Mouse (Mus musculus) CH12.LX (cell line): ENCODE data around the gene Cplane1. TPM values are rescaled to one million over a fixed set of nuclear protein-coding genes. Genes with fewer than 3 reads are reported as not detected.
"Not testable (repeated sequence)": the region's sequence is repeated elsewhere in the genome, so short reads cannot be mapped to it uniquely, and the experiment has no call there.

Experiments
- DNase-seq: peaks from one replicate; pipeline ENCODE4 v3.0.0-alpha.2; 2013; ENCODE audit errors: extremely low read depth
- H3K27ac ChIP-seq: 2 replicates; pipeline ENCODE4 v1.5.1; 2012; ENCODE audit warnings: low read depth, mild to moderate bottlenecking, control low read depth, moderate library complexity; ENCODE audit not compliant: insufficient read depth
- H3K27me3 ChIP-seq: replicated peaks from 2 replicates; pipeline ENCODE3; 2012; ENCODE audit warnings: inconsistent platforms
- H3K36me3 ChIP-seq, 2 experiments: replicated peaks in 1 of 2; 2 replicates each; pipeline versions ENCODE3 to v1.6.1; 2012; ENCODE audit warnings: inconsistent platforms in 1 of 2, low read length in 1 of 2, mild to moderate bottlenecking in 1 of 2, mixed read lengths in 1 of 2, moderate library complexity in 1 of 2; ENCODE audit not compliant: control insufficient read depth in 1 of 2, insufficient read depth in 1 of 2
- H3K4me1 ChIP-seq, 2 experiments: 2 replicates each; pipeline ENCODE4 v1.6.1; 2012; ENCODE audit warnings: inconsistent platforms in 1 of 2, moderate library complexity in 1 of 2; ENCODE audit not compliant: insufficient read depth in 2 of 2, control insufficient read depth in 1 of 2
- H3K4me2 ChIP-seq: 2 replicates; pipeline ENCODE4 v1.6.1; 2012; ENCODE audit warnings: low read depth, mild to moderate bottlenecking, control low read depth; ENCODE audit not compliant: poor library complexity, insufficient read depth, severe bottlenecking
- H3K4me3 ChIP-seq, 3 experiments: fragments of 150-350 bp in 1 of 3; sonication (generic) in 1 of 3; replicated peaks in 1 of 3; 2 replicates each; pipeline versions ENCODE3 to v1.5.1; 2011 to 2012; ENCODE audit warnings: low read depth in 2 of 3, low read length in 2 of 3, mild to moderate bottlenecking in 2 of 3, moderate library complexity in 2 of 3, control low read depth in 1 of 3, improper control_type of control experiment in 1 of 3, inconsistent platforms in 1 of 3, mixed read lengths in 1 of 3; ENCODE audit not compliant: poor library complexity in 1 of 3
- H3K79me2 ChIP-seq: replicated peaks from 2 replicates; pipeline ENCODE4 v1.6.1; 2012; ENCODE audit warnings: mild to moderate bottlenecking, moderate library complexity; ENCODE audit not compliant: control insufficient read depth, poor library complexity, insufficient read depth, severe bottlenecking; ENCODE audit errors: extremely low read depth
- H3K9ac ChIP-seq: 2 replicates; pipeline ENCODE4 v1.6.1; 2012; ENCODE audit warnings: low read depth, mild to moderate bottlenecking, control low read depth, moderate library complexity; ENCODE audit not compliant: insufficient read depth
- H3K9me3 ChIP-seq: replicated peaks from 2 replicates; pipeline ENCODE3; 2012; ENCODE audit warnings: low read length, inconsistent platforms, mixed read lengths
- BHLHE40 ChIP-seq: IDR thresholded peaks from 2 replicates; pipeline ENCODE4 v1.6.1; 2011; ENCODE audit warnings: mild to moderate bottlenecking, low read depth, low read length, improper control_type of control experiment
- CHD1 ChIP-seq: IDR thresholded peaks from 2 replicates; pipeline ENCODE4 v1.6.1; 2012; ENCODE audit warnings: low read depth, low read length, improper control_type of control experiment, inconsistent platforms
- CTCF ChIP-seq, 2 experiments: IDR thresholded peaks in 1 of 2; conservative IDR thresholded peaks in 1 of 2; 2 replicates each; pipeline ENCODE4 v1.5.1; 2011 to 2012; ENCODE audit warnings: low read depth in 2 of 2, low read length in 2 of 2, improper control_type of control experiment in 1 of 2, inconsistent platforms in 1 of 2, mild to moderate bottlenecking in 1 of 2, moderate library complexity in 1 of 2
- ELF1 ChIP-seq: IDR thresholded peaks from 2 replicates; pipeline ENCODE4 v1.6.1; 2014; ENCODE audit warnings: low read depth, mild to moderate bottlenecking, inconsistent platforms, low read length, improper control_type of control experiment
- EP300 ChIP-seq: IDR thresholded peaks from 2 replicates; pipeline ENCODE4 v1.6.1; 2011; ENCODE audit warnings: low read length, improper control_type of control experiment
- GABPA ChIP-seq: IDR thresholded peaks from 2 replicates; pipeline ENCODE4 v1.6.1; 2012; ENCODE audit warnings: low read depth, low read length, improper control_type of control experiment, inconsistent platforms; ENCODE audit not compliant: insufficient replicate concordance
- NRF1 ChIP-seq: IDR thresholded peaks from 2 replicates; pipeline ENCODE4 v1.6.1; 2014; ENCODE audit warnings: low read depth, mild to moderate bottlenecking, inconsistent platforms, low read length, improper control_type of control experiment, moderate library complexity
- RCOR1 ChIP-seq: conservative IDR thresholded peaks from 2 replicates; pipeline ENCODE4 v1.6.1; 2012; ENCODE audit warnings: low read depth, mild to moderate bottlenecking, inconsistent platforms, low read length, improper control_type of control experiment
- SMC3 ChIP-seq: IDR thresholded peaks from 2 replicates; pipeline ENCODE4 v1.6.1; 2011; ENCODE audit warnings: low read depth, low read length, improper control_type of control experiment
- TBP ChIP-seq: conservative IDR thresholded peaks from 2 replicates; pipeline ENCODE4 v1.6.1; 2011; ENCODE audit warnings: low read depth, low read length, improper control_type of control experiment
- TCF12 ChIP-seq: IDR thresholded peaks from 2 replicates; pipeline ENCODE4 v1.6.1; 2014; ENCODE audit warnings: low read depth, mild to moderate bottlenecking, inconsistent platforms, low read length, improper control_type of control experiment
- ZMIZ1 ChIP-seq: IDR thresholded peaks from 2 replicates; pipeline ENCODE4 v1.6.1; 2012; ENCODE audit warnings: low read depth, mild to moderate bottlenecking, inconsistent platforms, low read length, improper control_type of control experiment
- dilution Hi-C: fragments of 300-500 bp; cut with MboI; formaldehyde crosslinking; loops from 2 replicates; pipeline ENCODE4 v1.14.3; 2020; ENCODE audit warnings: low sequenced_read_pairs; ENCODE audit not compliant: extremely low pct_unique_long_range_greater_than_20kb, extremely low pct_ligation_motif_present
- in situ Hi-C: fragments of 300-500 bp; cut with MboI; formaldehyde crosslinking; loops from 3 replicates; pipeline ENCODE4 v1.14.3; 2019; ENCODE audit warnings: low sequenced_read_pairs, low pct_ligation_motif_present, low pct_unique_long_range_greater_than_20kb, mixed read lengths
- polyA plus RNA-seq: library from polyadenylated mRNA; unstranded; fragments of >175 nt; gene quantifications from 2 replicates; pipeline ENCODE4 v1.2.1, GENCODE M21; 2012; ENCODE audit warnings: low read depth; ENCODE audit not compliant: insufficient read length
- total RNA-seq, 2 experiments: library from RNA; depleted of rRNA; stranded (reverse); fragments of 300-350 nt in 1 of 2; fragments of >200 nt in 1 of 2; gene quantifications; 2 replicates each; pipeline ENCODE4 v1.2.3; 2012 to 2014

Cplane1 gene
- total and polyA plus RNA-seq, 3 experiments, result 2.1 to 5.9 (median 3.7) TPM

- Histone ChIP-seq H3K9ac (no peak overlapping the region), H3K36me3 (peaks cover 15 to 43% of the 10 kb centered on the region in 2 experiments), H3K27ac (no peak overlapping the region), H3K79me2 (no peaks in the 10 kb centered on the region), H3K4me3 (no peak overlapping the region), H3K9me3 (no peaks in the 10 kb centered on the region), H3K27me3 (no peaks in the 10 kb centered on the region), H3K4me2 (no peak overlapping the region), H3K4me1 (peaks cover 0 to 3% of the 10 kb centered on the region in 2 experiments; a peak in 2 of 4 replicates)
- no peak for DNase-seq
- TF ChIP-seq EP300 (no peak), ZMIZ1 (no peak), RCOR1 (no peak), GABPA (no peak), CHD1 (no peak), ELF1 (no peak), NRF1 (no peak), TCF12 (no peak), SMC3 (no peak)
- in situ Hi-C loops, result no loop called here
- dilution Hi-C loops, result no loop called here
These were observed 45.9 kb downstream of the Cplane1 start for GRCm38 (mm10) chr15:8214811-8215210.

GRCm38 (mm10) chr15:8234167-8234566 is 65.3 kb downstream of the Cplane1 start:
- H3K27ac ChIP-seq, in situ Hi-C loops, H3K4me3 ChIP-seq, H3K79me2 ChIP-seq, H3K4me1 ChIP-seq, DNase-seq, H3K27me3 ChIP-seq, H3K9ac ChIP-seq, dilution Hi-C loops, H3K4me2 ChIP-seq: not testable (repeated sequence)
- Histone ChIP-seq H3K36me3 (peaks cover 20 to 49% of the 10 kb centered on the region in 2 experiments), H3K9me3 (peaks cover 16% of the 10 kb centered on the region)

GRCm38 (mm10) chr15:8265946-8266345 is 97.0 kb downstream of the Cplane1 start:
- Histone ChIP-seq H3K4me1 (no peaks in the 10 kb centered on the region), H3K9me3 (no peaks in the 10 kb centered on the region), H3K79me2 (no peaks in the 10 kb centered on the region), H3K27me3 (no peaks in the 10 kb centered on the region), H3K4me3 (no peak overlapping the region), H3K4me2 (no peak overlapping the region), H3K36me3 (peaks cover 27 to 59% of the 10 kb centered on the region in 2 experiments), H3K27ac (no peak overlapping the region), H3K9ac (no peak overlapping the region)
- dilution Hi-C loops, result no loop called here
- no peak for TF ChIP-seq ELF1
- TF ChIP-seq TBP, result no peak
- TF ChIP-seq GABPA, result no peak
- no peak for TF ChIP-seq CTCF (conservative IDR thresholded peaks at IDR 0.05 in 1 of 2, IDR thresholded peaks at IDR 0.05 in 1 of 2; ENCODE audit: low read depth in 2 of 2, low read length in 2 of 2)
- no peak for TF ChIP-seq SMC3
- no peak for TF ChIP-seq BHLHE40
- no peak for TF ChIP-seq EP300
- DNase-seq, result no peak
- in situ Hi-C loops, result no loop called here
